Mouse (Mus musculus): ENCODE measurements around the gene OR5BS1P. TPM values are rescaled to one million over a fixed set of nuclear protein-coding genes. Genes with fewer than 3 reads are reported as not detected.
A peak's percentile ranks its signal among the peaks of the same experiment; 100 is the strongest.

OR5BS1P gene
- polyA plus RNA-seq, 1 experiment from 2014 or later, result not detected

- 76% methylated on average over 3 of the region's 3 CpGs for WGBS
- no peak overlapping the region for H3K27ac ChIP-seq (replicated peaks)
- H3K9me3 ChIP-seq (ENCODE audit: control insufficient read depth, low read length), result no peaks in the 10 kb centered on the region
- TF ChIP-seq EP300 (optimal IDR thresholded peaks at IDR 0.05), result no peak
- TF ChIP-seq CTCF (IDR thresholded peaks at IDR 0.05; ENCODE audit: low read depth), result no peak
- no peaks in the 10 kb centered on the region for H3K4me1 ChIP-seq (replicated peaks; ENCODE audit: control insufficient read depth, insufficient read depth)
- no peak overlapping the region for H3K9ac ChIP-seq (ENCODE audit: low read length)
- H3K4me3 ChIP-seq (ENCODE audit: low read depth, low read length), result no peak overlapping the region
- no peaks in the 10 kb centered on the region for H3K36me3 ChIP-seq (ENCODE audit: control insufficient read depth, insufficient read depth, low read length)
- no peaks in the 10 kb centered on the region for H3K27me3 ChIP-seq (ENCODE audit: control insufficient read depth, insufficient read depth, low read length)
- H3K4me2 ChIP-seq (replicated peaks; ENCODE audit: low read depth), result no peak overlapping the region
- ATAC-seq (ENCODE audit: low FRiP score, low TSS enrichment), result no peak
- DNase-seq (ENCODE audit: low spot score), result no peak
These were observed 25.1 kb upstream of the OR5BS1P start for GRCm38 (mm10) chr15:98444561-98444960.

- Histone ChIP-seq H3K27me3 (ENCODE audit: control insufficient read depth, insufficient read depth, low read length) (no peaks in the 10 kb centered on the region), H3K4me2 (replicated peaks; ENCODE audit: low read depth) (no peak overlapping the region), H3K4me3 (ENCODE audit: low read depth, low read length) (no peak overlapping the region), H3K27ac (replicated peaks) (no peak overlapping the region), H3K36me3 (ENCODE audit: control insufficient read depth, insufficient read depth, low read length) (no peaks in the 10 kb centered on the region), H3K9me3 (ENCODE audit: control insufficient read depth, low read length) (no peaks in the 10 kb centered on the region), H3K9ac (ENCODE audit: low read length) (no peak overlapping the region), H3K4me1 (replicated peaks; ENCODE audit: control insufficient read depth, insufficient read depth) (no peaks in the 10 kb centered on the region)
- DNase-seq (ENCODE audit: low spot score) (no peak), ATAC-seq (ENCODE audit: low FRiP score, low TSS enrichment) (no peak)
- no peak for TF ChIP-seq EP300 (optimal IDR thresholded peaks at IDR 0.05)
- no peak for TF ChIP-seq CTCF (IDR thresholded peaks at IDR 0.05; ENCODE audit: low read depth)
- WGBS, result 51% methylated on average over 4 of the region's 4 CpGs
These were observed 21.2 kb upstream of the OR5BS1P start for GRCm38 (mm10) chr15:98448521-98448920.

- no peak within 1 kb of the TSS for H3K4me2 ChIP-seq (replicated peaks; ENCODE audit: low read depth)
- no peaks in the 10 kb centered on the region for H3K9me3 ChIP-seq (ENCODE audit: control insufficient read depth, low read length)
- H3K27me3 ChIP-seq (ENCODE audit: control insufficient read depth, insufficient read depth, low read length), result no peaks in the 10 kb centered on the region
- no peaks in the 10 kb centered on the region for H3K36me3 ChIP-seq (ENCODE audit: control insufficient read depth, insufficient read depth, low read length)
- no peak for DNase-seq (ENCODE audit: low spot score)
- H3K27ac ChIP-seq (replicated peaks), result no peak within 1 kb of the TSS
- H3K4me3 ChIP-seq (ENCODE audit: low read depth, low read length), result no peak within 1 kb of the TSS
- ATAC-seq (ENCODE audit: low FRiP score, low TSS enrichment), result no peak
- TF ChIP-seq EP300 (optimal IDR thresholded peaks at IDR 0.05) (no peak), CTCF (IDR thresholded peaks at IDR 0.05; ENCODE audit: low read depth) (no peak)
- H3K9ac ChIP-seq (ENCODE audit: low read length), result no peak within 1 kb of the TSS
- H3K4me1 ChIP-seq (replicated peaks; ENCODE audit: control insufficient read depth, insufficient read depth), result no peaks in the 10 kb centered on the region
- 91% methylated on average over 7 of the region's 7 CpGs for WGBS
These were observed 17.4 kb upstream of the OR5BS1P start, which contains the start of gene Olfr281 for GRCm38 (mm10) chr15:98452288-98452687. Olfr281 (plus strand) TSS chr15:98452588.

GRCm38 (mm10) chr15:98471539-98471938, 1.8 kb downstream of the OR5BS1P start:
- no peak for ATAC-seq (ENCODE audit: low FRiP score, low TSS enrichment)
- Histone ChIP-seq H3K4me3 (ENCODE audit: low read depth, low read length) (no peak overlapping the region), H3K36me3 (ENCODE audit: control insufficient read depth, insufficient read depth, low read length) (no peaks in the 10 kb centered on the region), H3K4me2 (replicated peaks; ENCODE audit: low read depth) (no peak overlapping the region), H3K4me1 (replicated peaks; ENCODE audit: control insufficient read depth, insufficient read depth) (no peaks in the 10 kb centered on the region), H3K27me3 (ENCODE audit: control insufficient read depth, insufficient read depth, low read length) (no peaks in the 10 kb centered on the region), H3K27ac (replicated peaks) (no peak overlapping the region), H3K9me3 (ENCODE audit: control insufficient read depth, low read length) (no peaks in the 10 kb centered on the region), H3K9ac (ENCODE audit: low read length) (no peak overlapping the region)
- TF ChIP-seq EP300 (optimal IDR thresholded peaks at IDR 0.05) (no peak), CTCF (IDR thresholded peaks at IDR 0.05; ENCODE audit: low read depth) (no peak)
- WGBS, result 89% methylated on average over 13 of the region's 13 CpGs
- no peak for DNase-seq (ENCODE audit: low spot score)

GRCm38 (mm10) chr15:98474958-98475357, 5.3 kb downstream of the OR5BS1P start:
- no peaks in the 10 kb centered on the region for H3K9me3 ChIP-seq (ENCODE audit: control insufficient read depth, low read length)
- no peak overlapping the region for H3K27ac ChIP-seq (replicated peaks)
- H3K4me2 ChIP-seq (replicated peaks; ENCODE audit: low read depth), result no peak overlapping the region
- no peak overlapping the region for H3K4me3 ChIP-seq (ENCODE audit: low read depth, low read length)
- H3K4me1 ChIP-seq (replicated peaks; ENCODE audit: control insufficient read depth, insufficient read depth), result no peaks in the 10 kb centered on the region
- no peak overlapping the region for H3K9ac ChIP-seq (ENCODE audit: low read length)
- WGBS, result 80% methylated on average over 10 of the region's 10 CpGs
- H3K27me3 ChIP-seq (ENCODE audit: control insufficient read depth, insufficient read depth, low read length), result no peaks in the 10 kb centered on the region
- DNase-seq (ENCODE audit: low spot score) (no peak), ATAC-seq (ENCODE audit: low FRiP score, low TSS enrichment) (no peak)
- no peaks in the 10 kb centered on the region for H3K36me3 ChIP-seq (ENCODE audit: control insufficient read depth, insufficient read depth, low read length)
- TF ChIP-seq CTCF (IDR thresholded peaks at IDR 0.05; ENCODE audit: low read depth) (no peak), EP300 (optimal IDR thresholded peaks at IDR 0.05) (no peak)

- Histone ChIP-seq H3K36me3 (ENCODE audit: control insufficient read depth, insufficient read depth, low read length) (no peaks in the 10 kb centered on the region), H3K9me3 (ENCODE audit: control insufficient read depth, low read length) (no peaks in the 10 kb centered on the region), H3K9ac (ENCODE audit: low read length) (no peak overlapping the region), H3K4me3 (ENCODE audit: low read depth, low read length) (no peak overlapping the region), H3K4me2 (replicated peaks; ENCODE audit: low read depth) (no peak overlapping the region), H3K27ac (replicated peaks) (no peak overlapping the region), H3K27me3 (ENCODE audit: control insufficient read depth, insufficient read depth, low read length) (no peaks in the 10 kb centered on the region), H3K4me1 (replicated peaks; ENCODE audit: control insufficient read depth, insufficient read depth) (no peaks in the 10 kb centered on the region)
- 50% methylated on average over 10 of the region's 10 CpGs for WGBS
- DNase-seq (ENCODE audit: low spot score) (peak; percentile 50), ATAC-seq (ENCODE audit: low FRiP score, low TSS enrichment) (no peak)
- TF ChIP-seq CTCF (IDR thresholded peaks at IDR 0.05; ENCODE audit: low read depth) (peak; percentile 75), EP300 (optimal IDR thresholded peaks at IDR 0.05) (no peak)
These were observed 5.7 kb downstream of the OR5BS1P start for GRCm38 (mm10) chr15:98475382-98475781.

Measured in stomach, postnatal 0 days (tissue).